Mouse (Mus musculus): ENCODE results near the gene Arhgef10l.

The Arhgef10l gene

DNA sequence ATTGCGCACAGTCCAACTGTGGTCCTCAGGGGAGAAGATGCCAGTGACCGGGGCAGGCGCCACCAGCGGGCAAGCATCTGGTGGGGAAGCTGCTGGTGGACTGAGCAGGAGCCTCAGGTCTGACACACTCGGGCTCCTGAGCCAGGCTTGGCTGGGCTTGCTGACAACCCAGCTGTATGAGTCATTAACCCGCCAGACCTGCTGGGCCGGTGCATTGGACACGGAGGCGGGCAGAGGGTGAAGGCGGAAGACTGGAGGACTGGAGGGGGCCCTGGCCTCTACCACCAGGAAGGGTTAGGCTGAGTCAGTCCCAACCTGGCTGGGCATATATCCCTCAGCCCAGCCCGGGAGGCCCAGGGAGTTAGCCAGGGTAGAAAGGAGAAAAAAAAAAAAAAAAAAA, at the start of gene Arhgef10l:
Gene Arhgef10l (minus strand): TSS at position 253 of the 400 bp plus-strand sequence.
- no peak for DNase-seq (ENCODE audit: low spot score in 2 of 2)

DNA sequence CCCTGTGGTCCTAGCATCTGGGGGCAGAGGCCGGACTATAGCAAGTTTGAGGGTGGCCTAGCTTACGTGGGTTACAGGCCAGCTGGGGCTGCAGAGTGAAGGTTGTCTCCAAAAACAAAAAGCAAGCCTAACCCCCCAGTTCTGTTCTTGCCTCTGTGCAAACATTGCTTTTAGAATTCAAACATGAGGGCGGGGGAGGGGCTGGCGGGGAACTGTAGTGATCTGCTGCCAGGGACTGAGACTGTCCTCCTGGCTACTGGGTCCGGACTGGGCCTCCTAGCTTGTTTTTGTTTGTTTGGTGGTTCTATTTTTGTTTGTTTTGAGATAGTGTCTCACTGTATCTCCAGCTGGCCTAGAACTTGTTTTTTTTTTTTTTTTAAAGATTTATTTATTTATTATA, 48.8 kb upstream of the Arhgef10l start:
- no peak for DNase-seq (ENCODE audit: low spot score in 2 of 2)

DNA sequence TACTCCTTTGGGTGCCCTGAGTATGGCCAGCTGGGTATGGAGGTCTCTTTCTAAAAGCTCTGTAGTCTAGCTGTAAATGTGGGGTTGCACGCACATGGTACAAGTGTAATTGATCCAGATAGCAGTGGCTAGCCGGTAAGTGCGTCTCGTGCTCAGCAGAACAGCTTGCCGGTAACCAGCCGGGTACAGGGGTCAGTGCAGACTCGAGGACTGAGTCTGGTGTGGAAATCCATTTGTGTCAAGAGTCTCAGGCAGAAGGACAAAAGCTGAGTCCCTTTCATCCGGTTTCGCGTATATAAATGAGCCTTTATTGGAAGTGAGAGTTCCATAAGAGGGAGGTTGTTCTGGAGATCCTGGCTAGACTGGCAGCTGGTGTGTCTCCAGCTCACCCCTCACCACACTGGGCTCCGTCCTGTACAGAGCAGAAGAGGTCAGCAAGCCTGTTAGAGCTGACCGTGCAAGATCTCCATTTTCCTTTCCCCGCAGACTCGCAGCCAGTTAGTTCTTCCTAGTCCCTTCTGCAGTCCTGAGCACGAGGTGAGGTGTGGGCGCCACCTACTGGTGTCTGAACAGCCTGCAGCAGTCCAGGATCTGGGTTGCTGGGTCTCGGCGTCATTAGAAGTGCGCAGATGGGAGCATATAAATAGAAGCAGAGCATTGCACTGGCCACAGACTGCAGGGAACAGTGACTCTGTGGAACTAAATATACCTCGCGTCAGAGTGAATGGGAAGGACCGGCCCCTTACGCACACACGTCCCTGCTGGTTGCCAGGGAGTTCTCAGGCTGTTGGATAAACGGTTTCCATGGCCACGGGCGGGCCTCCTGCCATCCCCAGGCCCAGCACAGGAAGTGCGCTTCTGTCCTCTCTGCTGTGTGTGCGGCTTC, 47.9 kb upstream of the Arhgef10l start:
- peak; percentile 95 to 97 for DNase-seq (ENCODE audit: low spot score in 2 of 2)

DNA sequence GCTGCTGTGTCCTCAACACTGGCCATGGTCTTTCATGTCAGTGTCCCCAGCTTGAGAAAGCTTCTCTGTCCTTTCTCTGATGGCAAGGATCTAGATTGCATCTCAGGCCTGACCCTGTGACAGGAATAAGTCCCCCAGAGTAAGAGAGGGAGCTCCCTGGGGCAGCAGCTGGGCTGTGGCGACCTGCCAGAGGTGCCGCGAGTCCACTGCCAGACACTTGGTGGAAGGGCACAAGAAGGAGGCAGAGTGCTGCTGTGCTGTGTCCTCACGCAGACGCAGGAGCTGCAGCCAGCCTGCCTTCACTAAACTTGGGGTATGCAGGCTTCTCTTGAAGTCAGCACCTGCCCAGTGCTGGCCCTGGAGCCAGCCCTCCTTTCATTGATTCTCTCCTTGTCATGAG, 45.5 kb upstream of the Arhgef10l start:
- no peak for DNase-seq (ENCODE audit: low spot score in 2 of 2)

DNA sequence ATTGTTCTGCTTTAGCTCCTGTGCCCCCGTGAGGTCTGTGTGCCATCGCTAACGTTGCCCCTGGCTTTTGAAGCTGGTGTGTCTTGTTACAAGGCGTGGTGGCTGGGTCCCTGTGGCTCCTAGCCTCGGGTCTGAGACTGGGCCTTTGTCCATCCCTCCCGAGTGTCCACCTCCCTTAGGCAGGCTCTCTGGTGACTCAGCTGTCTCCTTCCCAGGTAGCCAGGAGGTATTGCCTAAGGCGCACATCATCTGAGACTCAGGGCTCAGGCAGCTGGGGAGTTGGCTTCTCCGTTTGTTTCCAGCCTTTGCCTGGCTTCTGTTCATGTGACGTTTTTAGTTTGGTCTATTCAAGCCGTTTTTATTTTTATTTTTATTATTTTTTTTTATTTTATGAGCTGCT, 45.0 kb upstream of the Arhgef10l start:
- DNase-seq (ENCODE audit: low spot score in 2 of 2): no peak

DNA sequence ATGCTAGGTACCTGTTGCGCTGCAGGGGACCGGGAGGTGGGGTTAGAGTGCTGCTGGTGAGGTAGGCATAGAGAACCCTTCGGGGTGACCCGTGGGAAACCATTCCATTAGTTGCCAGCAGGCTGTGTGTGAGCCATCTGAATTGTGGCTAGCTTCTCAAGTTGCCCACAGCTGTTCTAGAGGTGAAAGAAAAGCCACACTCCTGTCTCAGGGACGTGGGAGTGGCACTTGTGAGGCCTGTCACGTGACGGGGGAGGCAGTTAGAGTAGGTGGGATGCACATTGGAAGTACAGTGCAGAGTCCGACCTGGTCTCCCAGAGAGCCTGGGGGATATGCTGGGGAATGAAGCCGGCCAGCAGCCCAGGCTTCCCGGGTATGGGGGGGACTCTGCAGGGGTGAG, 43.8 kb upstream of the Arhgef10l start:
- no peak for DNase-seq (ENCODE audit: low spot score in 2 of 2)

DNA sequence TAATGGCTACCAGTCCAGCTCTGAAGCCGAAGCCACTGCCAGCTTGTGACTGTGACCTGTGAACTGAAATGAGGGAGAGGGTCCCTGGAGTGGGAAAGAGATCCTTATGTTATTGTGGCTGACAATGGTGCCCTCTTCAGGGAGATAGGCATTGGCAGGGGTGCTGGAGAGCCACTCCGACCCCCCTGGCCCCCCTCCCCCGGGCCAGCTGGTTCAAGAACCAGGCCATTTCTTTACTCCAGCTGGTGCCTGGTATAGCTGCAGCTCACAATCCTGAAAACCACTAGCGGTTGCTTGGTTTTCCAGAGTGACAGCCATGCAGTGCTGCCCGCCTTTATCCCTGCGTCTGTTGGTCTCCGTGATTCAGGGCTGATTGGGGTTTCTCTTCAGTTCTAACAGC, 43.3 kb upstream of the Arhgef10l start:
- no peak for DNase-seq (ENCODE audit: low spot score in 2 of 2)

DNA sequence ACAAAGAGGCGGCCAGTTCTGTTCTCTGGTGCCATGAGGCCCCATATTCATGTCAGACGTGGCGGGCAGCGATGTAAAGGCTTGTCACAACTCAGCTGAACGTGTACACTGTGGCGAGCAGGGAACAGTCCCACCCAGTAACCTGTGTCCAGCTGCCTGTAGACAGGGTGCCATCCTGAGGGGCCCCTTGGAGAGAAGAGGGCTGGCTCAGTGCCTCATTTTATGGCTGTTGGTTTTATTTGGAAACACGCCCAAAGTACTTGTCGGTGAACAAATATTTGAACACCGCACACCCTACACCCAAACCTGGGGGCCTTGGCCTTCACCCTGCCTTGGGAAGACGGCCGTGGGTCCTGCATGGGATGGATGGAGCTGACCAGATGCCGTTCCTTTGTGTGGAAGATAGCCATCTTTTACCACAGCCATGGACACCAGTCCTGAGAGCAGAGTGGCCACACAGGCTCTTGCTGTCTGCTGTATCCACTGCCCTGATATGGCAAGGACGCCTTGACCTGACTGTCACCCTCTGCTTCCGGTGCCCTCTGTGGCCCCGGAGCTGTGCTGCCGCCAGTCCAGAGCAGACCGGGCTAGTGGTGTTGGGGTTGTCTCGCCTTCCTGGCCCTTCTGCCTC, 42.6 kb upstream of the Arhgef10l start:
- no peak for DNase-seq (ENCODE audit: low spot score in 2 of 2)

DNA sequence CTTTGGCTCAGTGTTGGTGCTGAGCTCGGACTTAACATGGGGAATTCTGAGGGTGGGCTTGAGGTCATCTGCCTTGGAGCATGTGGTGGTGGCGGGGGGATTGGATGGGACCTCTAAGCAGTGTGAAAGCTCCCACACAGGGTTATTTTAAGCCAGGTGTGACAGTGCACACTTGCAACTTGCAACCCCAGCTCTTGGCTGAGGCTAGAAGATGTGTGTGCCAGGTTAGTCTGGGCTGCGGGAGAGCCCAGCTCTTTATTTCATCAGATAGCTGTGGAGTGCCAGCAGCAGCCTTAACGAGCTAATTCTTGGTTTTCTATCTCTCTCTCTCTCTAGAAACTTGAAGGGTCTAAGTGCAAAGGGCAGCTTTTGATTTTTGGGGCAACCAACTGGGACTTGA, 41.8 kb upstream of the Arhgef10l start:
- no peak for DNase-seq (ENCODE audit: low spot score in 2 of 2)

DNA sequence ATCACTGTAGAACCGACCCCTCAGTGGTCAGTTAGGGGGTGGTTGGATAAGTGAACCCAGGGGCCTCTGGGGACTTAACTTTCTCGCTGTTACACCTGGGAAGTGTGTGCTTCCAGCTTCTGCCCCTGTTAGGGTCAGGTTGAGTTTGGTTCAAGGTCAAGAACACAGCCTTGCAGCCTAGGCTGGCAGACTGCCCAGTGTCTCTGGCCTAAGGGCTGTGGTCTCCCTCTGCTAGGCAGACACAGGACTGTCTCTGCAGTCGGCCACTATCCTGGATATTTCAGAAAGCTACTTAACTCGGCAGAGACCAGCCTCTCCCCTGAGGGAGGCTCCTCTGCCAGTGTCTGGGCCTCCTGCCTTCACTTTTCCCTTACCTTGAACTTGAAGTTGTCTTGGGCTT, 38.4 kb upstream of the Arhgef10l start:
- DNase-seq (ENCODE audit: low spot score in 2 of 2): no peak

DNA sequence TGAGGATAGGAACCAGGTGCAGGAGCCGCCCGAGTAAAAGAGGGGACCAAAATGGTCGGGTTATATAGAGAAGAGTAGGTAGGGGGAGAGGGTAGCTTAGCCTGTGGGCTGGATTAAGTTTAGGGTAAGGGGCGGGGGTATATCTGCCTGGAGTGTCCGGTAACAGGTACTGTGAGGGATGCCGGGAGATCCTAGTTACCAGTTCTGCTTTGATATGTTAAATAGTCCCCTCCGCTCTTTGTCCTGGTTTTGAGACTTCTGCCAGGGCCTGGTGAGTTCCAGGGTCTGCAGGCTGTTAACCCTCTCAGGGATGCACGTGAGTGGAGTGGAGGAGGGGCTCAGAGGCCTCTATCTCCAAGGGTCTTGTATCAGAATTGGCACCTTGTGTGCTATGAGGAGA, 37.8 kb upstream of the Arhgef10l start:
- no peak for DNase-seq (ENCODE audit: low spot score in 2 of 2)

DNA sequence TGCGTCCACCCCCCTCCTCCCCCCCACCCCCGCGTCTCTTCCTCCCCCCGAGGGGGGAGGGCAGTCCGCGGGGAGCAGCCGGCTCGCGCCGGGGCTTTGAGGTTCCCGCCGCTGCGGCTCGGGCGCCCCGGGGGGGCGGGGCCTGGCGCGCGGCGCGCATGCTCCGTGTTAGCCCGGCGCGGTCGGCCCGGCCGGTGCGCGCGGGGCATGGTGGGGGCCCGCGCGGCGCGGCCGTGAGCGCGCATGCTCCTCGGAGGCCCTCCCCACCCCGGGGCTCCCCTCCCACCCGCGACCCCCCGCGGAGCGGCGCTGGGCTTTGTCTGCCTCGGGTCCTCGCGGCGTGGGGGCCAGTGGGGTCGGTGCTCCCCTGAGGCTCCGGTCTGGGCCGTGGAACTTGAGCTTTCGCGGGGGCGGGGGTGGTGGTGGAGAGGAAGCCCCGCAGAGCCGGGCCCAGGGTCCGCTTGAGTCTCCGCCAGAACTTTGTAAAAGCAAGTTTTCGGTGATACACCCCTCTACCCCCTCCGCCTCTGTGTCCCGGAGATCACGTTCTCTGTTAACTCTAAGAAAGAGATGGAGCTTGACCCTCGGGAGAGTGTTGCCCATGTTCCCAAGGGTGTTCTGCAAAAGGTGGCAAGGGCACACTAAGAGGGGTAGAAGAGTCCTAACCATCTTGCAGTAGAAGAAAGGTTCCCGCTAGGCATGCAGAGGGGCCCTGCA, 37.0 kb upstream of the Arhgef10l start:
- peak; percentile 52 to 76 for DNase-seq (ENCODE audit: low spot score in 2 of 2)

DNA sequence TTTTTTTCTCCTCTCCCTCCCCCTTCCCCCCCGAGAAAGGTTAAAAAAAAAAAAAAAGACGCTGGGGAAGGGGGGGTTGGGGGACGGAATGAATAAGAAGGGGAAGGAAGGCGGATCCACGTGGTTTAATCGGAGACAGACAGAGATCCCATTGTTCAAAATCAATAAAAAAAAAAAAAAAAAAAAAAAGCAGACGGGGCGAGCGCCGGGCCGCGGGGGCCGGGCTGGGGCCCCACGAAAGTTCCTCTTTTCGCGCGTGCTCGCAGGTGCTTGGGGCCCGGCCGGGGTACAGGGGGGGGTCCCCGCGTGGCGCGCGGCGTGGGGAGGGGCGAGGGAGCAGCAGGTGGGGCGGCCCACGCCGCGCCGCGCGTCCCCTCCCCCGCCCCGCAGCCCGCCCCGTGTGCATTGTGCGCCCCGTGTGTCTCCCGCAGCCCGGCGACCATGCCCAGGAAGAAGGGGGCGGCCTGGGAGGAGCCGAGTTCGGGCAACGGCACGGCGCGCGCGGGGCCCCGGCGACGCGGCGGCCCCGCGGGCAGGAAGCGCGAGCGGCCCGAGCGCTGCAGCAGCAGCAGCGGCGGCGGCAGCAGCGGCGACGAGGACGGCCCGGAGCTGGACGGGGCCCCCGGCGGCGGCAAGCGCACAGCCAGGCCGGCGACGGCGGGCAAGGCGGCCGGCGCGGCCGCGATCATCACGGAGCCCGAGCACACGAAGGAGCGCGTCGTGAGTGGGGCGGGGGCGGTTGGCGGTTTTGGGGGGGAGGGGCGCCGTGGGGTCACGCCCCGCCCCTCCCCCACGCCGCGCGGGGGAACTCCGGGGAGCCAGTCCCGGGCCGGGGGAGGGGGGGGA, 36.1 kb upstream of the Arhgef10l start:
- DNase-seq (ENCODE audit: low spot score in 2 of 2): no peak

DNA sequence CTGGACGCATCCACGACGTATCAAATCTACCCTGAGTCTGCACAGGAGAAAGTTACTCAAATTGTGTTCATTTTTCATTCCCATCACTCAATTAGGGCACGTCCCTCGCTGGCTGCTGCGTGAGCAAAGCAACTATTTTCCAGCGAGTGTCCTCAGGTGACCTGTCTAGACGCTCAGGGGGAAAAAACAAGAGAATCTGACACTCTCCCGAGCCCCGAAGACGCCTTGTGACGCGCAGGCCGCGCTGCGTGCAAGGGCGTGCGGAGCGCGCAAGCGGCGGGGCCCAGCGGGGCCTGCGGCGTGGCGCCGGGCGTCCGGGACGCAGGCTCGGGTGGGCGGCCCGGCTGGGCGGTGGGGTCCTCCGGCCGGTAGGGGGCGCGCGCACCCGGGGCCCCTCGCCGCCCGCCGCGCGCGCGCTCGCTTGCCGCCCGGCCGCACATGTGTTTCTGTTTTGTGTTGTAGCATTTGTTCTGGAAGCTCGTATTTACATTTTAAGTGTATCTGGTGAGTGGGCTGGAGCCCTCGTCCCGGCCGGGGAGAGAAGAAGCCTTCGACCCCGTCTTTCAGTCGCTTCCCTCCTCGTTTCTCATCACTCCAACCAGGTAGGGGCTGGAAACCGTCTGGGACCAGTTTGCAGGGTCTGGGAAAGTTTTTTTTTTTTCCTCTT, 35.4 kb upstream of the Arhgef10l start:
- peak; percentile 53 to 83 for DNase-seq (ENCODE audit: low spot score in 2 of 2)

DNA sequence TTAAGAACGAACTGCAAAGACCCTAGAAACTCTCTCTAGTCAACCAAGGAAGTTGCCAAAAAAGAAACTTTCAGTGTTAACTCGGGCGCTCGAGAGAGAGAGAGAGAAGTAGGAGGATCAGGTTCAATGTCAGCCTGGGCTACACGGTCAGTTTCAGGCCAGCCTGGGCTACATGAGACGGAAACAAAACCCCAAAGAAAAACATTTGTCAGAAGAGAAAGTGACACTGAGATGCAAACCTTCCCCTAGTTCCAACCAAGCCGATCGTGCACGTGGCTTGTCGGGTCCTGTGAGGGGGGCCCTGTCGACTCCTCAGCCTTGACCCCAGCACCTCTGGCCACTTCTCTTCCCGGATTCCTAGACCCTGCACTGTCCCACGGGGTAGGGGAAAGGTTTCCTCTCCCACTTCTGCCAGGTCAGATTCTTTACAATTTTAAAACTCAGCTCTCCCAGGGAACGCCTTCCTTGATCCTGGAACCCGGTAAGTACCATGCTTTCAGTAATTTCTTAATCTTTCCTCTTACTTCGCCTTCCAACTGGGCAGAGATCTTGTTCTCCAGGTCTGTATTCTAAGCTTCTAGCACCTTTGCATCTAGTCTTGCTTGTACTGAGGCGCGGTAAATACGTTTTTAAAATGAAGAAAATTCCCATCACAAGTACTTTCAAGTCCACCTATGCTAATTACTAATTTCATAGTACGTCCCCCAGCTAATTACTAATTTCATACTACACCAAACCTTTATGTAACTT, 34.6 kb upstream of the Arhgef10l start, which contains the start of gene Rcc2:
Gene Rcc2 (plus strand): TSS at position 273 of the 750 bp plus-strand sequence.
- DNase-seq (ENCODE audit: low spot score in 2 of 2): no peak

DNA sequence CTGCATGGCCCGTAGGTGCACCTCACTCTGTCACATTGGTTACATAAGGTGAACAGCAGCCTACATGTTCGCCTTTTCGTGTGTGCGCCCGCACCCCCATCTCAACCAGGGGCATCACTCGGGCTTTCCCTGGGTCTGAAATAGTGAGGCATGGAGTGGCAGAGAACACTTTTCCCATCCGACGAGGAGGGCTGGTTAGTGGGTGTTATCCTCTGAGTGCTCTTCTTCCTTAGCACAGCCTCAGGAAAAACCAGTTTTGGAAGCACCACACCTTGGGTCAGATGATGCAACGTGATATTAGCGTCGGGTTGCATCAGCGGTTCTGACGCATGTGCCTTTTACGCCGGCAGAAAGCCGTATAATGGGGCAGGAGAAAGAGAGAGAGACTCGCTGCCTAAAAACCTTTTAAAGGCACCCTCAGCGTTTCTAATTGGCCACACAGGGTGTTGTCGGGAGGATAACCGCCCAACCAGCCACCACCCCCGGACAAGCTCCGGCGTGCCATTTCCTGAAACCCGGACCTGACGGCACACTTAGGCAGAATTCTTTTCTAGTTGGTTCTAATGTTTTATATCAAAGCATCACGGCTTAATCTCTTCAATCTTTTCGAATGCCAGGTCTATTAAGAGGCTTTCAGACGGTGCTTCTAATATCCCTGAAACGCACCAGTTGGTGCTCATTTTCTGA, 33.8 kb upstream of the Arhgef10l start:
- no peak for DNase-seq (ENCODE audit: low spot score in 2 of 2)

DNA sequence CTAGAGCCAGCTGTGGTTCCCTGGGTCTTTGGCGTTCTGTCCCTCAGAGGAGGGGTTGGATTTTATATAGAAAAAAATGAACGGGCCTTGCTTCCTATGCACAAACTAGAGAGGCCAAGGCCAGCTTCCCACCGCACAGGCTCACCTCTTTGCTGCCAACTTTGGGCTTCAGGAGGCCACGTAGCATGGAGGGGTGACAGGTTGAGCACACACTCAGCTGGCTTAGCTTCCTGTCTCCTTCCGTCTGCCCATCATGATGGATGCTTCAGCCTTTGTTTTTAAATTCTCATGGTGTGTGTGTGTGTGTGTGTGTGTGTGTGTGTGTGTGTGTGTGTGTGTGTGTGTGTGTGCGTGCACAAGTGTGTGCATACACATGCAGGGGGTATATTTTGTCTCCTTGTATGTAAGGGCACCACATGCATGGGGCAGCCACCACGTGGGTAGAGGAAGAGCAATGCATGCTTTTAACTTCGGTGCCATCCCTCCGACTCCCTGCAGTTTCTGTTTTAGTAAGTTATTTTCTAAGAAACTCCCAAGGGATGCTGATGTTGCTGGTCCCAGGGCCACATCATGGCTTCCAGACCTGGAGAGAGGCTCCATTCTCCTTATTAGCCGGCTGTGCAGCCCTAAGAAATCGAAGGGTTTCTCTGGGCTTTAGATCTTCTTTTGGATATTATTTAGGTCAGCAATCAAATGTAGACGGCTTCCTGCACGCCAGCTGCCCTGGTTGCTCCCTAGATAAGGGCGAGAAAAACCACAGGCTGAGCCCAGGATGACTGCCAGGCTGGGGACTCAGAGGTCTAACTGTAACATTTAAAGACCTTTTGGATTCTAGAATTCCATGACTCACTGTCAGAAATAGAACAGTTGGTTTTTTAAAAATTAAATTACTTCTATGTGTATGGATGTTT, 30.1 kb upstream of the Arhgef10l start:
- DNase-seq (ENCODE audit: low spot score in 2 of 2): no peak

DNA sequence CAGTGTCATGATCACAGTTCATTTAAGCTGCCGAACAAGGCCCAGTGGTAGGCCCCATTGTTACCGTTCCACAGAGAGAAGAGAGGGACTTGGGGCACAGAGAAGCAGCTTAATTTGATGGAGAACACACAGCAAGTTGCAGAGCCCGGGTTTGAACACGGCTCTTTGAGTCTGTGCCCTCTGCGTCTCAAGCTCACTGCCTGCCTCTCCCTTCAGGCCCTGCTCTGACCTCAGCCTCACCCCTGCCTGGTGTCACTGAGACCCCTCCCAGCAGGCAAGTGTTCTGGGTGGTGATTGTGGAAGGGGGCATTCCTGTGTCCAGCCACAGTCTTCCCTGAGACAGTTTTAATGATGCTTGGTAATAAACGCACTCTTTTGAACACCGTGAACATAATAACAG, 29.3 kb upstream of the Arhgef10l start:
- DNase-seq (ENCODE audit: low spot score in 2 of 2): no peak
